Mouse (Mus musculus) spleen, adult 18-20 months (tissue): ENCODE measurements around the gene Ubald1.
A peak's percentile ranks its signal among the peaks of the same experiment; 100 is the strongest.

Source experiments
- DNase-seq, 2 experiments: peaks; one replicate each; pipeline ENCODE4 v3.0.0; 2022; ENCODE audit warnings: mixed read lengths in 2 of 2

Gene Ubald1

DNA sequence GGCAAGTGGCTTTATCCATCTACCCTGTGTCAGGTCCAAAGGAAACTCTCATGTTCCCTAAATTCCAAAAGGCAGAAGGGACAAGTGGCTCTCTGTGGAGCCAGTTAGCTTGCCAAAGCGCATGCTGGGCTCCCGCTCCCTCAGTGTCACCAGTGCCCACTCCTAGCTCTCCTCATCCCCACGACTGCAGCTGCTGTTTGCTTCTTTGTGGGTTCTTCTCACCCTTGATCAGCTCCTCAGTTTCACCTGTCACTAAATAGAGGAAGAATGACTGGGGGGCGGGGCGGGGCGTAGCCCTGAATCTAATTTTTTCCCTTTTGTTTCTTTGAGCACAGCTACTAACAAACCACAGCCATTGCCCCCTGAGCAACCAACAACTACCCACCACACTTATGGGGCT is 18.8 kb upstream of the Ubald1 start:
- peak; percentile 57 to 64 for DNase-seq

DNA sequence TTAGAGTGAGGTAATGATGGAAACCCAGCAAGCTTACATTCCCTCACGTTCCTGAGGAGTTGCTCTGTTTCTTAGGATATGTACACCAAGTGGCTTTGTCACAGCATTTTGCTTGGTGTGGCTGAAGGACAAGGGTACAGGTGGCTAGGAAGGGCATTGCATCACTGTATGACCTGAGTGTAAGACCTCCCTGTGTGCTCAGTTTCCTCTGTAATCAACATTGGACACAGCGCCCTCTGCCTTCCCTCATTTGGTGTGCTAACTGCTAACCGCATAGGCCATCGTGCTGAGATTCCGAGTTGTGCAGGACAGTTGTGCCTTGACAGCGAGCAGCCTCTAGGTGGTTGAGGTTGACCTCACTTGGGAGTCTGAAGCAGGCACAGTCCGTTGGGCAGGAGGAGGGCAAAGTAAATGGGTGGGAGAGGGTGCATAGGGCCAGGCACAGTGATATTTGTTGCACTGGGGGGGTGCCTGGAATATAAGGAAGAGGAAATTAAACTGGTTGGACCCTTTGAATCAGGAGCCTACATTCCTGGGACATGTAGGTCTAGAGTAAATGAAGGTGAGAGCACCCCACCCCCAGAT is 17.1 kb upstream of the Ubald1 start:
- no peak for DNase-seq

DNA sequence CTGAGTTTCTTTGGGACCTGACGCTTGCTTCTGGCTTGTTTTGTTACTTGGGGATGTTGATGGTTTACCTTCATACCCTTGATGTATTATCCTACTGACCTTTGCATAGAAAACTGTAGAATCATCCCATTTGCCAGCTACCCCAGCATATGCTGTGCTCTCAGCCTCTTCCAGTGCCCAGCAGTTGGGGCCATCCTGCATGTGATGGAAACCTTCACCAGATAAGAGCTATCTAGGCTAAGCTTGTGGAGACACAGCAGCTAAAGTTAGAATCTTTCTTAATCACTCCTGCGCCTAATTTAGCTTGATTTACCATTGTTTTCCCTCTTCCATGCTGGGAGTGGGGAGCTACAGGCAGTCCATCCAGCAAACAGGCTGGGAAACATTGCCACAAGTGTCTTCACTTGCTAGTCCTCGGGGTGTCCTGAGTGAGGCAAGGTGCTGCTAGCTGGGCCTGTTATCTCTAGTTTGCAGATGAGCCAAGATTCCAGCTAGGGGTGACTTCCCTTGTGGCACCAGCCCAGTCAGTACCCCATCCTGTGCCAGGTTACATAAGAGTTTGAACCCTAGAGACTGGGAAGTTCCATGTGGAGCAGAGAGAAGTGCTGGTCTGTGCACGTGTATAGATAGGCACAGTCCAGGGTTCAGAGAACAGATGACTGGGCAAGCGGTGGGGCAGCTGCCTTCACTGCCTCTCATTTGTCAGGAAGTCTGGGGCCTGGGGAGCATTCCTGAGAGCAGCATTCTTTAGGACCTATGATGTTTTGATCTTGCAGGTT is 16.3 kb upstream of the Ubald1 start:
- DNase-seq = no peak

DNA sequence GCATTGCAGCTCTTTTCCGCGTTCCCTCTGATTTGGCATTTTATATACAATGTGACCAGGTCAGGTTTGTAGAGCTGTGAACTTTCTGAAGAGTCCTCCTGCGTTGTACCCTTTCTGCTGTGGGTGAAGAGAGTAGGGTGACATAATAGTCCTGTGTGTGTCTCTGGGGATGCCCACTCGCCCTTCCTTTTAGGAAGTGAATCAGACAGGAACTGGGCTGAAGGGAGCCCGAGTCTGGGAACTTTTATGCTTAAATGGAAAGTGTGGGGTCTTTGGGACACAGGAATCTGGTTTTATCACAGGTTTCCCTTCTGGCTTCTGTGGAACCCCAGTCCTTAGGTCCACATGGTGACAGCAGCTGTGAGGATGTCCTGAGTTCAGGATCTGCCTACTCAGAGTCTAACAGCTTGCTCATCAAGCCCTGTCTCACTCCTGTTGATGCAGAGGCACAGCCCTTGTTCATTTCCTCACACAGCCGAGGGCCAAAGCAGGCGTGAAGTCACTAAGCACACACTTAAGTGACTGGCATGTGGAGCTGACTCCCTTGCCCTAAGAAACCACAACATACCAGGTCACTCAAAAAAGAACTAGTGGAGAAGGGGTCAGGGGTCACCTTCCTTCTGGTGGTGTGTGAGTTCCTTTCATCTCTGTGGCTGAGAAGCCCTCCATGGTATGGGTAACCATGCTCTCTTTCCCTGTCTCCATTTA is 14.2 kb upstream of the Ubald1 start:
- DNase-seq = no peak

DNA sequence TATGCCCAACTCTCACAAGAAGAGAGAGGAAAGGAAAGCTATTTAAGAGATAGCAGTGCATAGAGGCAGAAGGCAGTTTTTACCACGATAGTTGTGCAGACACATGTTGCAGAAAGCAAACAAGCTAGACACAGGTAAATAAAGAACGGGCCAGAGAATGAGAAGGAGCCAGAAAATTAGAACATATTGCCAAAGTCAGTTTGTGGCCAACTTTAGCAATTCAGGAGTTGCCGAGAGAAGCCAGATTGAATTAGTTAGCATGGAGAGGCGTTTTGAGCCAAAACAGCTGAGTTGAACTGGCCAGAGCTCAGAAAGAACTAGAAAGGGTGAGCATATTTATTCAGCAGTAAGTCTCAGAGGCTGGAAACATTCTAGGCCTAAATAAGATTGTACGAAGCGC is 12.1 kb upstream of the Ubald1 start:
- DNase-seq = no peak

DNA sequence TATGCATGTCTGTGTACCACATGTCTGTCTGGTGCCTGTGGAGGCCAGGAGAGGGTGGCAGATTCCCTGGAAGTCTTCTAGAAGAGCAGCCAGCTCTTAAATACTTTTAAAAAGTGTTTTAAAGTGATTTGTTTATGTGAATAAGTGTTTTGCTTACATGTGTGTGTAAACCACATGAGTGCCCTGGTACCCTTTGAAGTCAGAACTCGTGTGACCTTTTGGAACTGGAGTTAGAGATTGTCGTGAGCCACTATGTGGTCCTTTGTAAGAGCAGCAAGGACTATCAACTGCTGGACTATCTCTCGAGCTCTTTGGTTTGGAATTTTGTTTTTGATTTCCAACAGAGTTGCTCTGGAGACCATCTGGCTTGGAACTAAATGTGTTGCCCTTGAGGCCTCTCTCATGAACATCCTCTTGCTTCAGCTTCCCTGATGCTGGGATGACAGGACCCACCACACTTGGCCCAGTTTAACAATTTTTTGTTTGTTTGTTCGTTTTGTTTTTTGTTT is 10.1 kb upstream of the Ubald1 start:
- no peak for DNase-seq

DNA sequence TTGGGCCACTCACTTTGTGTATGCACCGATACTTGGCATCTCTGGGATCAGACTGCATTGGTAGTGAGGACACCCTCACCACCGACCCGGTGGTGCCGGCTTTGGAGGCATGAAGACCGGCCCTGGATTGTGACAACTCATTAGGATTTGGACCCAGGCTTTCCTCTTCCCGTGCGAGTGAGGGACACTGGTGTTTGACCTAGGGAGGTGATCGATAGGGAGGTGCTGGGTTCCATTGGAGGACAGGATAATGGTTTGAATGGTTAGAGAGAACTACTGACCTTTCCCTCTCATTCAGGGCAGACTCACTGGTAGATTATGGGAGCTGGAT is 6.5 kb upstream of the Ubald1 start:
- no peak for DNase-seq

DNA sequence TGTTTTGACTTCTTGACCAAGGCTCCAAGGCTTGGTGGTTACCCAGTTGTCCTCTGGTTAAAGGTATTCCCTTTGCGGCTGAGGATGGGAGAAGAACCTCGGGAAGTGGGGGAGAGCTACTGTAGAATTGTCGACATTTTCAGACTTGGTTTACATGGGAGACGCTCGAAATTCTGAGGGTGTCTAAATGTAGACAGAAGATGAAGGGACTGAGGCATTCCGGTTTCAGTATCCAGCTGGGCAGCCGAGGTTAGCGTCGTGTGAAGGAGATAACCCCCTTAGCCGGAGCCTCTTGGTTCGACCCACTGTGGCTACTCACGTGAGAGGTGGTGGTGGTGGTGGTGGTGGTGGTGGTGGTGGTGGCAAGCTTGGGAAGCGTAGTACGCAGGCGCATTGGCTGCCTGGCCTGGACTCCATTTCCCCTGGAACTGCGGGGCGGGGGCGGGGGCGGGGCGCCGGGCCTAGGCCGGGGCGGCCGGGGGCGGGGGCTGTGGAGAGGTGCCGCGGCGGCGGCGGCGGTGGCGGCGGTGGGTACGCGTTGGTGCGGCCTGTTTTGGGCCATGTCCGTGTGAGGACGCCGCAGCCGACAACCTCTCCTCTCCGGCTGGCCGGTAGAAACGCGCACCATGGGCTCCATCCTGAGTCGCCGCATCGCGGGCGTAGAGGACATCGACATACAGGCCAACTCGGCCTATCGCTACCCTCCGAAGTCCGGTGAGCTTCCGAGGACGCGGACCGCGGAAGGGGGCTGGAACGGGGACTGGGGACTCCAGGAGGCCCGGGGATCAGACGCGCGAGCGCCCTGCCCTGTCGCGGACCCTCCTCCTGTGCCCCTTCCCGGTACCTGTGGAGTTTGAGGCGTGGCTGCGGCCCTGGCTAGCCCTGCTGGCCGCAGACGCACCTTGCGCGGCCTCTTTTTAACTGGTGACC is 5.9 kb upstream of the Ubald1 start, which contains the start of gene Mgrn1:
TSS of gene Mgrn1 (plus strand) at position 490 of the 930 bp plus-strand sequence.
- DNase-seq = peak; percentile 77 to 78

DNA sequence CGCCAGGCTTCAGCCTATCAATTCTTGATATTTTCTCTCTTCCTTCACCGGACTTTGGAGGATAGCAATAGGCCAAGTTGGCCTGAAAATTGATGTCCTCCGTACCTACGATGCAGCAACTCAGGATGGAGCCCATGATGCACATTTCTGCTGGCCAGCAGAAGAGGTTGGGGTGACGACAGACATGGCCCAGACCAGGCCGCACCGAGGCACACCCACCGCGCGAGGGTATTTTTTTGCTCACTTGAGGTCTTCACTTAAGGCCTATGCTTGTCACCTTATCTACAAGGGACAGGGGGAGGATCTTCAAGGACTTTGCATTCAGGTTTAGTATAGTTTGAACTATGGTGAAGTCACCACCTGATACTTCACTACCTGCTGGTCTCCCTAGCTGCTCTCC is 4.8 kb upstream of the Ubald1 start:
- DNase-seq = no peak

DNA sequence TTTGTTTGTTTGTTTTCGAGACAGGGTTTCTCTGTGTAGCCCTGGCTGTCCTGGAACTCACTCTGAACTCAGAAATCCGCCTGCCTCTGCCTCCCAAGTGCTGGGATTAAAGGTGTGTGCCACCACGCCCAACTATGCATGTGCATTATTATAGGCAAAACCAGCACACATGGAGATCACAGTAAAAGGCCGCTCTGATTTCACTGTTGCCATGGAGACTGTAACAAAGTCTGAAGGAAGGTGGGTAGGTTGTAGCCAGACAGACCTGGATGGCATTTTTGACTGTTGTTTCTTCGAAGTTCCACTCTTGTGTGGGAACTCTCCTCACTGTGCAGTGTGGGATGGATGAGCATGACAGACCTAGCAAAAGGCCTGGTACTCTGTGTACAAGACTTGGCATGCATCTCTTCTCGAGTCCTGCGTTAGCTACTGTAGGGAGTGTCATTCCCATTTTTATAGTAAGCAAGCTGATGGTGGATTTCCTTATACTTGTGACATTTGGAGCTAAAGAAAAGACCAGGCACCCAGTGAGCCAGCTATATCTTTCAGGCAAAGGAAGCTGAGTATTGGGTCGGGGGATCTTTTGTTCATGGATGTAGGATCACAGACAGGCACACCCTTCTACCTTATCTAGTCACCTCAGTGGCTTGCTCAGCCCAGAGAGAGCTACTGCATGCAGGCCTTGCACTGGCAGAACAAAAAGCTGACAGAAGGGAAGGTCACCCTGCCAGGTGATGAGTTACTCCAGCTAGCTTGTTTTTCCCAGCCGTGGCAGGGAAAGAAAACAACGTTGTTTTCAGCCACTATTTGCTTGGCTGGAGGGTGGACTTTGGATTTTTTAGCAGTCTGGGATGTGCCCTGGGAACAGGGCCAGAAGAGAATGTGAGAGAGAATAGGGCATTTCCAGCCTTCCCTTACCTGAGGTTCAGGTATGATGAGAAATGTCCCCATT is 1.6 kb upstream of the Ubald1 start:
- DNase-seq = no peak

DNA sequence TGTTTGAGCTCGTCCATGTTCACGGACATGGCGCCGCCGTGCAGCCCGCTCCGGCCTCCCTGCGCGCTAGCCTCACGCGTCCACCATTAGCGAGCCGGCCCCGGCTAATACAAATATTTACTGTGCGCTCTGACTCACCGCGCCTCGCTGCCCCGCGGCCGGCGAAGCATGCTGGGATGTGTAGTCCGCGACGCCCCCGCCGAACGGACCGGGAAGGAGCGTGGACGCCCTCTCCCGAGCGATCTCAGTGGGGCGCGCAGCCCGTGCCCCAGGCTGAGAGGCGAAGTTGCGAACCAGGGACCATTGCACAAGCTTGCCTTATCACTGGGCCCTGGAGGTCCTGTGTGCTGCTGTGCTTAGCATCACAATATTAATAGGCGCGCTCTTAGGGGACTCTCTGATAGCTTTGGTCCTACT is 399 bp downstream of the Ubald1 start:
- DNase-seq = peak; percentile 81 to 86

DNA sequence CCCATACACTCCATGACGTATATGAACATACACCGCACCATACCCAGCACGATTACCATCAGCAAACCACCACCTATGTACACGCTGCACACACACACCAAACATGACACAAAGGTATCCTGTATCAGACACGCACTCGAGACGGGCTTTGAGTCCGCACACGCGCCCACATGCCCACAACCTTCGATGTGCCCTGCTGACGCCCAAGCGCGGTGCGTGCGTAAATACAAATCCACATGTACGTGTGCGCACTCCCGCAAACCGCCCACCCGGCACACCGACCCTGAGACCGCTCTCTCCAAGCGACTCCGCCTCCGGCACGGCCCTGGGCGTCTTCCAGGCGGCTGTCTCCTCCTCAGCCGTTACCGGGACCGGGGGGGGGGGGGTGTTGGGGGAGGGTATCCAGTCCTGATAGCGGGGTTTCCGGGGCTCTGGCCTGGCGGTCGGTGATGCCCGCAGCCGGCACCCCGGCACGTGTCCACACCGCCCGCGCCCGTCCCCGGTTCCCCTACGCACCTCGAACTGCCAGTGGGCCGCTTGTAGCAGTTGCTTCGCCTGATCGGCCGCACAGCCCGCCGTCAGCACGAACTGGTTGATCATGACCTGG is 911 bp downstream of the Ubald1 start:
- no peak for DNase-seq

DNA sequence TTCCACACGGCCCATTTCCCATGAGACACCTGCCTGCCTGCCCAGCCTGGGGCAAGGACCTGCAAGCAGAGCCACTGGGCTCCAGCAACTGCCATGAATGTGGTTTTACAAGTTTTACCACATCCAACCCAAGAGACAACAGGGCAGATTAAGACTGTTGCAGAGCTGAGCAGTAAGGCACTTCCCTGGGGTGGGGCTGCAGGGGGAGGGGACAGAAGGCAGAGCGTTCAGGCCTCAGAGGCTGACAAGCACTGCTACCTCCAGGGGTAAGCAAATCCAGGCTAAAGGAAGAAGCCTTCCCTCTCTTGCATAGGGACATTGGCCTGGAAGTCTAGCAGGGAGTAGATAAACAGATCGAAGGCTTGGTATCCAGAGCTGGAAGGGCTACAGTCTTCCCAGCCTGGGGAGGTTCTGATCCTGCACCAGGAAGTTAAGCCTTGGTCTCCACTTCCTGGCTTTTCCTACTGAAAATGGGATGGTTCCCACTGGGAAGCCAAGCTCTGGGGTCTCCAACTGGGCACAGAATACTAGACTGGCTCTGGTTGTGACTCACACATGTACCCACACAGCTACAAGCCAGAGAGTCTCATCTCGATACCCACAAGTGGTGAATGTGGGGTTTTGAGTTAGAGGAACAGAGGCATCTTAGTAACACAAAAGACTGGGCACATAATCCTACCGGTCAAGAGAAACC is 1.8 kb downstream of the Ubald1 start:
- DNase-seq = no peak

DNA sequence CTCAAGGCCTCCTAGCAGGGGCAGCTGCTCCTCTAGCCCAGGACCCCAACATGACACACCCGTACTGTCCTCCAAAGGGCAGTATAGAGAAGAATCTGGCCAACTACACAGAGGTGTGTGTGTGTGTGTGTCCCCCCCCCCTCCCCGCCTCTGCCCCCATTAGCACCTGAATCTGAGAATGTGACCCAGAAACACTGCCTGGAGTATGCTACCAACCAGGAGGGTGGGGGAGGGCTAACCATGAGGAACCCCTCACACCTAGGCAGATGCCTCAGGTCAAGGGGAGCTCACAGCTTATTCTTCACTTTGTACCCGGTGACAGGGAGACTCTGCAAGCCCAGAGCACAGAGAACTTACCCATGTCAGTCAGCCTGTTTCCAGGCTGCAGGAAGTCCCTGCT is 2.4 kb downstream of the Ubald1 start:
- no peak for DNase-seq

DNA sequence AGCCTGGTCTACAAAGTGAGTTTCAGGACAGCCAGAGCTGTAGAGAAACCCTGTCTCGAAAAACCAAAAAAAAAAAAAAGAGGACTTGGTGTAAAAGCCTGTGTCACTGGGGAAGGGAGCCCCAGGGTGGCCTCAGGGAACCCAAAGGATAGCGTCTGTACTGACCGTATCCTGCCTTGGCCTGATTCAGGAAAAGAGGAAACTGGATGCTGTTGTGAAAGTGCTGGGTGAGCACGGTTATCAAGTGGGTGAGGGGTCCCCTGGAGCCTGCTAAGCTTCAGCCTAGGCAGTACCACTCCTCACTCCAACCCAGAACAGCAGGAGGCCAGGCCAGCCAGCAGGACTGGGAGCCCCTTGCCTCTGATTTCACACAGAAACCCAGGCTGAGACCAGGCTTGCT is 2.9 kb downstream of the Ubald1 start:
- DNase-seq = no peak

DNA sequence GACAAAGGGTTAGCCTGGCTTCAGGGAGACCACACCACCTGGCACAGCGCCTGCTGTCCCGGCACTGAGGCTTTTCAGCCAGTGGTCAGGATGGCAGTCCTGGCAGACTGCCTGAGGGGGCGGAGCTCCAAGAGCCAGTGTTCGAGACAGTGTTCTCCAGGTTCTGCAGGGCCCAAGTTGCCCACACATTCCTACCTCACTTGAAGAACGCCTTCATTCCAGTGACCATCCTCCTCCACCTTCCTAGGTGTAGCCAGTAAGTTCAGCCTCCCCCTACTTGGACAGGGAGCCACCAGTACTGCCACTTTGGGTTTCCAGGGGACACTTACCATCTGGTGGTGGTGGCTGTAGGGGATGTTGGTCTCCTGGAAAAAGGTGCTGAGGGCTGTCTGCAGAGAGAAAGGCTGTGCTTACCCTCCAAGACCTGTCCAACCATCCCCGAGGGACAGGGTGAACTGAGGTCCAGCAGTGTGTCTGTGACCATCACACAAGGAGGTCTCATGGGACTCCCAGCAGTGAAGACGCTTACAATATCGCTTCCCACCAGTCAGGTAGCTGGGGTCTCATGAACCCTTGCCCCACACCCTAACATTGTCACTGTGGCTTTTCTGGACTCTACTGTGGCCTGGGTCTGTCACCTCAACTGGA is 4.0 kb downstream of the Ubald1 start:
- no peak for DNase-seq

DNA sequence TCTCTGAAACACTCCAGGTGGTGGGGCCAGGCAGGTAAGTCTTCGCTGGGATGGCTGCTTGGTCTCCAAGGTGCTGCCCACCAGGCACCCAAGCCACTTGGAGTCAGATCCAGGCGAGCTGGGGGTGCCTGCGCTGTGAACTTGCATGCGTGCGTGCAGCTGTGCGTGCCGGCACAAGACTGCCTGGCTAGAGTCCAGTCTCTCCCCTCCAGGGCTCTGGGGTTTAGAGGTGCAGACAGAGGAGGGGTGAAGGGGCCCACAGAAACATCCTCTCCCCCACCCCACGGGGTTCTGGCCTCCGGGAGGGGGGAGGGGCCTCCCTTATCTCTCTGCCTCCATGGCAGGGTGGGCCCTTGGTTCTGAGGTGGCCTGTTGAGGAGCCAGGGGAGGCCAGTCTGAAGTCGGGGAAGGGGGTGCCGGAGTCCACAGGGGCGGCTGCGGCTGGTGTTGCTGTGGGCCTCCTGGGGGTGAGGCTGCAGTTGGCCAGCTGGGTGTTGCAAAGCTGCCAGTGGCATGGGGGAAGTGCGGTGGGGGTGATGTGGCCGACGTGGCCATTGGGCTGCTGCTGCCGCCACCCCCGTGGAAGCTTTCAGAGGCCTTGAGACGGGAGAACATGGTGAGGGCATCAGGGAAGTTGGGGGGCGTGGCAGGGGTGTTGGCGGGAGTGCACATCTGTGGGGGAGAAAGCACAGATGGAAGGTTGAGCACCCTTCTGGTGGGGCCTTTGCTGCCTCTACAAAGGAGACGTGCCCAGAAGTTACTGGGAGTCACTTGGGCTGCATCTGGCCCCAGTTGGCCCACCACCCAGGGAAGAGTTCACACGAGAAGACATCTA is 4.7 kb downstream of the Ubald1 start:
- no peak for DNase-seq

DNA sequence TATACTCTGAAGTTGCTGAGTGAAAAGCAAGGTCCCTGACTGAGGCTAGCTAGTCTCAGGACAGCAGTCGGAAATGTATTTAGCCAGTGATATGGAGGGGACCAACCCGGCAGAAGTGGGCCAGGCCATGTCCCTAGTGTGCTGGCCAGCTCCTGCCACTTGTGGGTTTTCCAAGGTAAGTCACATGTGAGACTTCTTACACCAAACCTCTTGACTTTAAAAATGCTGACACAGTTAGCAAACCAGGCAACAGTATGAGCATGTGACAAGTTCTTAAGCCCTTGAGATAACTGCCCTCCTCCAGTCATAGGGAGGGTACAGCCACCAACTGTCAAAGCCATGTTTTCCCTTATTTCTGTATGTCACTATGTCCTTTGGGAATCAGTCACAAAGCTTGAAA is 8.2 kb downstream of the Ubald1 start:
- no peak for DNase-seq

DNA sequence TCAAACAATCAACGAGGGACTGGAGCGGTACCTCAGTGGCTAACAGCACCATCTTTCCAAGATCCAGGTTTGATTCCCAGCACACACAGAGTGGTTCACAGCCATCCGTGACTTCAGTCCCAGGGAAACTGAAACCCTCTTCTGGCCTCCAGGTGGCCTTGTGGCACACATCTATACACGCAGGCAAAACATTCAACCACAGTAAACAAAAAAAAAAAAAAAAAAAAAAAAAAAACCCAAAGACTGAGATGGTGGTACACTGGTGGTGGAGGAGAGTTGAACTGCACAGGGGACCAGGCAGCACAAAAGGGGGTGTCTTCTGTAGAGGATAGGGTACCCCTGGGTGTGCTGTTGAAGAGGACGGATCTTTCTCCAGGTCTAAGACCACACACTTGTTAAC is 9.6 kb downstream of the Ubald1 start:
- no peak for DNase-seq
